Mouse (Mus musculus): ENCODE measurements around the gene Tlr5. TPM values are rescaled to one million over a fixed set of nuclear protein-coding genes. Genes with fewer than 3 reads are reported as not detected.
A peak's percentile ranks its signal among the peaks of the same experiment; 100 is the strongest.

Tlr5 gene
- total and polyA plus RNA-seq, 3 experiments: 0.11 TPM; not detected in 2

GRCm38 (mm10) chr1:182990092-182990762 is 35.6 kb downstream of the Tlr5 start:
- DNase-seq (ENCODE audit: low spot score): no peak
- no peak for ATAC-seq (ENCODE audit: extremely low read depth, insufficient number of reproducible peaks, low FRiP score, poor library complexity, severe bottlenecking)
- TF ChIP-seq CTCF (IDR thresholded peaks at IDR 0.05; ENCODE audit: low read depth, low read length): no peak
- no peak for TF ChIP-seq POLR2AphosphoS5 (IDR thresholded peaks at IDR 0.05; ENCODE audit: insufficient replicate concordance, low read depth, low read length)
- TF ChIP-seq GATA1 (IDR thresholded peaks at IDR 0.05; ENCODE audit: borderline replicate concordance, low read length): no peak
- no peak for TF ChIP-seq TAL1 (conservative IDR thresholded peaks at IDR 0.05; ENCODE audit: low read depth, low read length)
- TF ChIP-seq GATA2 (IDR thresholded peaks at IDR 0.05; ENCODE audit: borderline replicate concordance, low read depth, low read length): no peak

GRCm38 (mm10) chr1:182991002-182991778 is 36.6 kb downstream of the Tlr5 start:
- TF ChIP-seq CTCF (IDR thresholded peaks at IDR 0.05; ENCODE audit: low read depth, low read length): peak; percentile 85
- TF ChIP-seq GATA2 (IDR thresholded peaks at IDR 0.05; ENCODE audit: borderline replicate concordance, low read depth, low read length): no peak
- no peak for TF ChIP-seq POLR2AphosphoS5 (IDR thresholded peaks at IDR 0.05; ENCODE audit: insufficient replicate concordance, low read depth, low read length)
- Histone ChIP-seq H3K4me1 (ENCODE audit: insufficient read depth, low read depth, low read length) (no peaks in the 10 kb centered on the region), H3K36me3 (replicated peaks) (no peaks in the 10 kb centered on the region), H3K27me3 (ENCODE audit: insufficient read depth, low read length) (no peaks in the 10 kb centered on the region), H3K9me3 (replicated peaks) (no peaks in the 10 kb centered on the region), H3K4me3 (ENCODE audit: low read depth, low read length) (no peak overlapping the region)
- peak; percentile 68 for ATAC-seq (ENCODE audit: extremely low read depth, insufficient number of reproducible peaks, low FRiP score, poor library complexity, severe bottlenecking)
- DNase-seq (ENCODE audit: low spot score): peak; percentile 40

More at GRCm38 (mm10) chr1:182990092-182990762, 35.6 kb downstream of the Tlr5 start:
- H3K36me3 ChIP-seq (replicated peaks): no peaks in the 10 kb centered on the region
- H3K27me3 ChIP-seq (ENCODE audit: insufficient read depth, low read length): no peaks in the 10 kb centered on the region
- H3K9me3 ChIP-seq (replicated peaks): peaks cover under 1% of the 10 kb centered on the region
- H3K4me1 ChIP-seq (ENCODE audit: insufficient read depth, low read depth, low read length): no peaks in the 10 kb centered on the region
- no peak overlapping the region for H3K4me3 ChIP-seq (ENCODE audit: low read depth, low read length)

Other genes with a start within 250 kb of the Tlr5 start
- gene Ccdc185, start 205.6 kb upstream of the Tlr5 start, total RNA-seq (2014; fragmentation: Nextera tagmentation): not detected in 2 replicates
- gene Ccdc185, start 205.6 kb upstream of the Tlr5 start, total RNA-seq (2017): 0.11 and 0.12 TPM in 2 replicates
- not detected in 2 replicates for gene Ccdc185, start 205.6 kb upstream of the Tlr5 start, polyA plus RNA-seq (2012)
- not detected in 2 replicates for gene Susd4, start 190.9 kb upstream of the Tlr5 start, total RNA-seq (2014; fragmentation: Nextera tagmentation)
- gene Susd4, start 190.9 kb upstream of the Tlr5 start, total RNA-seq (2017): not detected in 2 replicates
- gene Susd4, start 190.9 kb upstream of the Tlr5 start, polyA plus RNA-seq (2012): not detected in 2 replicates